Mouse (Mus musculus) midbrain, embryonic 15.5 days (tissue): ENCODE measurements around the gene Ankrd11. TPM values are rescaled to one million over a fixed set of nuclear protein-coding genes. Genes with fewer than 3 reads are reported as not detected.
A peak's percentile ranks its signal among the peaks of the same experiment; 100 is the strongest.
"Not testable (repeated sequence)": the region's sequence is repeated elsewhere in the genome, so short reads cannot be mapped to it uniquely, and the experiment has no call there.

ENCODE experiments used
- ATAC-seq: fragments of 200-750 bp; cut with Nextera tagmentation; replicated peaks from 2 replicates; pipeline ENCODE4 v1.8.0; 2017; ENCODE audit warnings: moderate TSS enrichment
- H3K27ac ChIP-seq: fragments of 300-500 bp; sonication (generic); 2 replicates; pipeline ENCODE4 v1.5.1; 2015; ENCODE audit warnings: mild to moderate bottlenecking, inconsistent platforms
- H3K27me3 ChIP-seq: fragments of 300-500 bp; sonication (generic); replicated peaks from 2 replicates; pipeline ENCODE4 v1.6.1; 2015; ENCODE audit warnings: inconsistent platforms
- H3K36me3 ChIP-seq: fragments of 300-500 bp; sonication (generic); replicated peaks from 2 replicates; pipeline ENCODE4 v1.6.1; 2015; ENCODE audit warnings: inconsistent platforms
- H3K4me1 ChIP-seq: fragments of 300-500 bp; sonication (generic); 2 replicates; pipeline ENCODE4 v1.6.1; 2015; ENCODE audit warnings: inconsistent platforms
- H3K4me2 ChIP-seq: fragments of 300-500 bp; sonication (generic); 2 replicates; pipeline ENCODE4 v1.6.1; 2015; ENCODE audit warnings: inconsistent platforms, mild to moderate bottlenecking, moderate library complexity
- H3K4me3 ChIP-seq: fragments of 300-500 bp; sonication (generic); 2 replicates; pipeline ENCODE4 v1.5.1; 2015; ENCODE audit warnings: mild to moderate bottlenecking, inconsistent platforms
- H3K9ac ChIP-seq: fragments of 300-500 bp; sonication (generic); 2 replicates; pipeline ENCODE4 v1.6.1; 2015; ENCODE audit warnings: mild to moderate bottlenecking, inconsistent platforms
- H3K9me3 ChIP-seq: fragments of 300-500 bp; sonication (generic); 2 replicates; pipeline ENCODE4 v1.6.1; 2016; ENCODE audit warnings: inconsistent platforms
- WGBS: fragments of 180-500 bp; shearing (Covaris S2); methylation state at CpG from one replicate; pipeline ENCODE4 v1.1.7; 2015; ENCODE audit warnings: mixed read lengths; 5-methylcytosine and 5-hydroxymethylcytosine counted together
- polyA plus RNA-seq: library from polyadenylated mRNA; unstranded; fragments of >200 nt; fragmentation: Nextera tagmentation; extraction: Ambion mirVana; gene quantifications from 2 replicates; pipeline ENCODE4 v1.2.1, GENCODE M21; 2015

Ankrd11 gene
- polyA plus RNA-seq, 1 experiment from 2014 or later, result 69.4 TPM

DNA sequence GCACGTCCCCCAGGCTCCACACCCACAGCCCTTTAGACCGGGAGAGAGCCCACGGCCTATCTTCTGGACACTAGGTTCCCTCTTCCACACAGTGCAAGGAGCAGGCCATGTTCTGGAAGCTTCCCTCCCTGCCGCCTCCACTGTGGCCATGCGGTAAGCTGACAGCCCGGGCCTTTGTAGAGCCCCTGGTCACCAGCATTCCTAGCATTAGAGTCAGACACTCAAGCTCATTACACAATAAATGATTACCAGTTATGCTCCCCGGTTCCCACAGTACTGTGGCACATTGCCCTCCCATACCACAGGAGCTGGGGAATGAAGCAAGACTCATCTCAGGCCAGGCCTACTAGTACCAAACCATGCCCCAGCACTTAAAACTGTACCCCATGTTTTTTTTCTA is 6.3 kb upstream of the Ankrd11 start:
- Histone ChIP-seq H3K4me1 (peaks cover 10% of the 10 kb centered on the region), H3K4me2 (no peak overlapping the region), H3K9ac (no peak overlapping the region), H3K4me3 (no peak overlapping the region), H3K9me3 (no peaks in the 10 kb centered on the region), H3K36me3 (no peaks in the 10 kb centered on the region; the same call in 1 of the 2 replicates), H3K27ac (no peak overlapping the region), H3K27me3 (no peaks in the 10 kb centered on the region)
- ATAC-seq, result no peak
- 88% methylated on average over 7 of the region's 7 CpGs for WGBS

DNA sequence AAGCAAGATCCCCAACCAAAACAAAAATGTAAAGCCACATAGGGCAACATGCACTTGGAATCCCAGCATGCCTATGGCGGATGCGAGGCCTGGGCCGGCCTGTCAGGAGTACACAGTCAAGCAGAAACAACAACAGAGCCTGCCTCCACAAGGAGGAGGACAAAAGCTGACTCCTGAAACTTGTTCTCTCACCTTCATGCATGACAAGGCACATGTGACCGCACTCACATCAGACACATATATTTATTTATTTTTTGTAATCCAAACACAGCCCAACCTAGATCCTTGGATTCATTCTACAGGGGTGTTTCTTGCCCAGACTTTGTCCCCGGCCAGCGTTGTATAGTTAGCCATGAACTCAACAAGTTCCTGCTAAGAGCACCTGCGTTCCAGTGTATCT is 5.8 kb upstream of the Ankrd11 start:
- 91% methylated on average over 7 of the region's 7 CpGs for WGBS

DNA sequence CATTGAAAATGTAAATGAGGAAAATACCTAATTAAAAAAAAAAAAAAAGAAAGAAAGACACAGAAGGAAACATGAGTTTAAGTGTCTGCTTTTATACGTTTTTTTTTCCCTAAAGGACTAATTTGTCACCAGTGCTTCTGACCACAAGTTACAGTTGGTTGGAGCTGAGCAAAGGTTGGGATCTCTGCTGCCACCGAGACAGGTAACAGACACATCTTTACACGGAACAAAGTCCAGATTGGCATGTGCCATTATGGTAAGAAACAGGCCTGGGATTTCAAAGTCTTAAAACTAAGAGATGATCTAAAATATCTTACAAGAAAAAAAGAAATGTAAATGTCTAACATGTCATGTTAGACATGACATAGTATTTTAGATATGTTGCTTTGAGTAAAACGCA is 4.6 kb upstream of the Ankrd11 start:
- Histone ChIP-seq H3K36me3 (no peaks in the 10 kb centered on the region; the same call in 1 of the 2 replicates), H3K9ac (no peak overlapping the region), H3K4me1 (peaks cover 15% of the 10 kb centered on the region), H3K4me3 (no peak overlapping the region), H3K4me2 (no peak overlapping the region), H3K27ac (no peak overlapping the region), H3K9me3 (no peaks in the 10 kb centered on the region), H3K27me3 (no peaks in the 10 kb centered on the region)
- ATAC-seq, result no peak
- 87% methylated on average over 4 of the region's 4 CpGs for WGBS

More for the DNA sequence above, 5.8 kb upstream of the Ankrd11 start:
- Histone ChIP-seq H3K4me3 (no peak overlapping the region), H3K9ac (no peak overlapping the region), H3K36me3 (no peaks in the 10 kb centered on the region; the same call in 1 of the 2 replicates), H3K4me2 (no peak overlapping the region), H3K27ac (no peak overlapping the region), H3K4me1 (peaks cover 15% of the 10 kb centered on the region), H3K27me3 (no peaks in the 10 kb centered on the region), H3K9me3 (no peaks in the 10 kb centered on the region)
- ATAC-seq, result no peak

DNA sequence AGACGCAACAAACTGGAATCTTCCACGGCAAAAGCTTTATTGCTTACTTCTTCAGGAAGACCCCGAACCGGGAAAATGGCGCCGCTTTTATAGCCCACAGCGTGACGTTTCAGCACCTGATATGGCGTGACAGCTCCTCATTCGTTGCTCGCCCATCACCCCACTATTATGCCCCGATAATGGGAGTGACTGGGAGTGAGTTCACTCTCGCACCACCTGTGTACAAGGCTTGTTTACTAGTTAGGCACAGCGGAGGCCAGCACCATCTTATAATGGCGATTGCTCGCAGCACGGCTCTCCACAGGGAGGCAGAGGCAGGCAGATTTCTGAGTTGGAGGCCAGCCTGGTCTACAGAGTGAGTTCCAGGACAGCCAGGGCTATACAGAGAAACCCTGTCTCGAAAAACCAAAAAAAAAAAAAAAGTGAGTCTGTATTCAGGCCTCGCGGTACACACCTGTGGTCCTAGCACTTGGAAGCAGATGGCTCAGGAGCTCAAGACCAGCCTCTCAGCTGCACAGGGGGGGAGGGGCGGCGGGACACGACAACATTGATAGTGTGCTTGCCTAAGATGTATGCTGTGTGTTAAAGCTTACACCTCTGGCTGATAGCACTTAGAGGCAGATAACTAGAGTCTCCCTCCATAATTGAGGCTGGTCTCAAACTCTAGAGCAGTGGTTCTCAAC is 2.8 kb upstream of the Ankrd11 start:
- not testable (repeated sequence) for H3K27me3 ChIP-seq, H3K27ac ChIP-seq, H3K4me3 ChIP-seq, H3K9me3 ChIP-seq, ATAC-seq, H3K36me3 ChIP-seq, H3K4me2 ChIP-seq, H3K9ac ChIP-seq
- 96% methylated on average over 23 of the region's 23 CpGs for WGBS
- peaks cover 26% of the 10 kb centered on the region for H3K4me1 ChIP-seq

DNA sequence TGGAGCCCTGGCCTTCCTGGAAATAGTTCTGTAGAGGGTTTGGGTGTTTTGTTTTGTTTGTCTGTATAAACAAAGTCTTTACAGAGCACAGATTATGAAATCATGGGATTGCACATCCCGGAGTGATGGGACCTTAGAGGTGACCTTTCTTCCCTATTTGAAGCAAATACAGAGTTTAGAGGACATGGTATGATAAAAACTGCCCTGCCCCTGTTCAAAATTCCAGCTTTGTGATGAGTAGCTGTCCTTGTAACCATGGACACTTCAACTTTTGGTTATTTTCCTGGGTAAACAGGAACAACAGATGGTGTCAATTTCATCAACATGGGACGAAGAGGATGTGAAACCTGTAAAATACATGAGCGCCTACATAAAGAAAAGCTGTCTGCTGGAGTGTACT is 1.9 kb upstream of the Ankrd11 start:
- no peaks in the 10 kb centered on the region for H3K27me3 ChIP-seq
- H3K4me1 ChIP-seq, result peaks cover 35% of the 10 kb centered on the region
- no peak for ATAC-seq
- no peak overlapping the region for H3K9ac ChIP-seq
- WGBS, result 84% methylated on average over 3 of the region's 3 CpGs
- H3K27ac ChIP-seq, result no peak overlapping the region
- H3K36me3 ChIP-seq, result no peaks in the 10 kb centered on the region; the same call in 1 of the 2 replicates
- no peak overlapping the region for H3K4me2 ChIP-seq
- H3K4me3 ChIP-seq, result no peak overlapping the region
- H3K9me3 ChIP-seq, result no peaks in the 10 kb centered on the region

DNA sequence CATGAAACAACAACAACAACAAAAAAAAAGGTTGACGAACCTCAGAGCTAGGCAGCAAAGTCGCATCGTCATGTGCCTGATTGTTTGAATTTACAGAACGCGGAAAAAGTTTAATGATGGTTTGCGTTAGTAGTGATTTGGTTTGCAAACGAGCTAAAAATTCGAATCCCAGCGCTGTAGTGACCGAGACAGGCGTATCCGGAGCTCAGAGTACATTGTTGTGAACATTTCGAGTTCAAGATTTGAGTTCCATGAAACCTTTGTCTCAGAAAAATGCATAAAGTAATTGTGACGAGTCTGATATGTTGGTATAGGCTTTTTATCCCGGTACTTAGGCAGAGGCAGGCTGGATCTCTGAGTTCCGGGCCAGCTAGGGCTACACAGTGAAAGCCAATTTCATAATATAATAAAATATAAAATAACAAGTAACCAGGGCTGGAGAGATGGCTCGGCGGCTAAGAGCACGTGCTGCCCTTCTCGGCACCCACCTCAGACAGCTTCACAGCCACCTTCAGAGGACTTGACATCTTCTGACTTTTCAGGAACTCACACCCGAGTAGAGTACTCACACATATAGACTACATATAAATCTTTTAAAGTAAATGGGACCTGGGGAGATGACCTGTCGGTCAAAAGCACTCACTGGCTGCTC is 1.0 kb upstream of the Ankrd11 start:
- H3K9me3 ChIP-seq, result no peaks in the 10 kb centered on the region
- H3K4me3 ChIP-seq, result peak overlapping the region; percentile 93
- no peak for ATAC-seq
- WGBS, result 24% methylated on average over 22 of the region's 22 CpGs
- no peaks in the 10 kb centered on the region; the same call in 1 of the 2 replicates for H3K36me3 ChIP-seq
- H3K4me1 ChIP-seq, result peaks cover 41% of the 10 kb centered on the region
- H3K9ac ChIP-seq, result peak overlapping the region; percentile 89
- peak overlapping the region; percentile 95 for H3K27ac ChIP-seq
- H3K27me3 ChIP-seq, result no peaks in the 10 kb centered on the region
- H3K4me2 ChIP-seq, result peak overlapping the region; percentile 66

DNA sequence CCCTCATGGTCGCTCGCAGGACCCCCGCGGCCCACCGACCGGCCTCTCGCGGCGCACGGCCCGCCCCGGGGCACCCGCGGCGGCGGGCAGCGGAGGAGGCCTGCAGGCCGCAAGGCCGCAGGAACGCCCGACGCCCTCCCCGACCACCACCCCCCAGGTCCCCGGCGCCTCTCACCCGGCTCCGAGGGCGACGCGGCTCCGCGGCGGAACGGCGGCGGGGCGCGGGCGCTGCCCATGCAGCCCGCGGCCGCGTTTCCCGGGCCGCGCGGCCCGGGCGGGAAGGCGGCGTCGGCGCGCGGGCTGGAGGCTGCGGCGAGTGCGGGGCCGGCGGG is 337 bp downstream of the Ankrd11 start:
- H3K27ac ChIP-seq, result peak overlapping the region; percentile 95
- peak overlapping the region; percentile 70 for H3K4me2 ChIP-seq
- H3K9me3 ChIP-seq, result no peaks in the 10 kb centered on the region
- H3K36me3 ChIP-seq, result no peaks in the 10 kb centered on the region; the same call in 1 of the 2 replicates
- no peaks in the 10 kb centered on the region for H3K27me3 ChIP-seq
- H3K9ac ChIP-seq, result peak overlapping the region; percentile 98
- peaks cover 42% of the 10 kb centered on the region for H3K4me1 ChIP-seq
- ATAC-seq, result peak; percentile 7; the same call in 1 of the 2 replicates
- WGBS, result under 1% methylated on average over 55 of the region's 60 CpGs
- H3K4me3 ChIP-seq, result peak overlapping the region; percentile 93

DNA sequence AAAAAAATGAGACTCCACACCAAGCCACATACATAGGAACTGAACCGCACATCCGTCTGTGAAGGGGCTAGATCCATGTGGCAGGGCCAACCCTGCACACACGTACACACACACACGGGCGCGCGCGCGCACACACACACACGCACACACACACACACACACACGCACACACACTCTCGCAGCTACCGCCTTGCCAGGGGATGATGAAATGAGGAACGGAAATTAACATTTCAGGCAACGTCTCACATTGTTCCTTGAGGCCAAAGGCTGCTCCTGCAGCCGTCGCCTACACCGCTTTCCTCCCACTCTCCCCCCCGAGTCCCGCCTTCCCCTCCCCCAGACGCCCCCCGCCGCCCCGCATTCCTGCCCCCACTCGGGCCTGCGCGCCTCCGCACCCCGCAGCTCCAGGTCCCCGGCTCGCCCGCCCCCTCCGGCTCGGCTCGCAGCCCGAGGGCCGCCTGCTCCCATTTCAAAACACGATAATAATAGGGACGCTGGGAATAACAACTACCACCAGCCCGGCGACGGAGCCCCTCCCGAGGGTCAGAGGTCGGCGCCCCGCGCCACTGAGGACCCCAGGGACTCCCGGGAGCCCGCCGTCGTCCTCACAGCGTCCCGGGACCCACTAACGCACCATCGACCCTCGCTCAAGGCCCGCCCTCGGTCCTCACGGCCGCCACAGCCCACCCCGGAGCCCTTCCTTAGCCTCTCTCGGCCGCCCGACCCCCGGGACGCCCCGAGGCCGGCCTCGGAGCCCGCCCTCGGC is 886 bp downstream of the Ankrd11 start:
- Histone ChIP-seq H3K4me3 (peak overlapping the region; percentile 93), H3K4me2 (peak overlapping the region; percentile 70), H3K36me3 (no peaks in the 10 kb centered on the region; the same call in 1 of the 2 replicates), H3K27me3 (no peaks in the 10 kb centered on the region), H3K9ac (peak overlapping the region; percentile 98), H3K4me1 (peaks cover 44% of the 10 kb centered on the region), H3K27ac (peak overlapping the region; percentile 95), H3K9me3 (no peaks in the 10 kb centered on the region)
- WGBS, result 0% methylated on average over 58 of the region's 71 CpGs
- peak; percentile 3; the same call in 1 of the 2 replicates for ATAC-seq

DNA sequence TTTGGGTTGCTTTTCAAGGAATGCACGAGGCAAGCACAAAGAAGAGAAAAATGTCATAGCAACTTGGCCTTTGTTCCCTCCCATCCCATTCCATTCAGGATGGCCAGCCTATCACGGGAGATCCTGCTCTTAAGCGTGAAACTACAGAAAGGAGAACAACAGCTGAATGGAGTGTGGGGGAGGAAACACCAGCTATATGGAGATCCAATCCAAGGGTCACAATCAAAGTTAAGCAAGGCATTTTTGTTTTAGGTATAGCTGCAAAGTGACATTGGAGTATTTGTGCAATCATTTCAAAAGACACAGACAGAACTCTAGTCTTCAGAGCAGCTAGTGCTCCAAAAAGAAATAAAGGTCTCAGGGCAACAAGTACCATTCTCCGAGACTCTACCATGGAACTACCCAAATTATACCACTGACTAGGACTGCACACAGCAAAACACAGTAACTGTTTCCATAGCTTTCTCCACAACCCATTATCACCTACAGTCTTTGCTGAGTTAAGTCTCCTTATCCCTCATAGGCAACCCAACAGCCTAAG is 1.9 kb downstream of the Ankrd11 start:
- whole genome bisulfite sequencing, result 3% methylated on average over 4 of the region's 4 CpGs
- Histone ChIP-seq H3K4me3 (peak overlapping the region; percentile 93), H3K27ac (peak overlapping the region; percentile 95), H3K4me2 (peak overlapping the region; percentile 70), H3K9me3 (no peaks in the 10 kb centered on the region), H3K27me3 (no peaks in the 10 kb centered on the region), H3K9ac (peak overlapping the region; percentile 7; the same call in 1 of the 2 replicates), H3K4me1 (peaks cover 45% of the 10 kb centered on the region), H3K36me3 (no peaks in the 10 kb centered on the region)
- no peak for ATAC-seq

DNA sequence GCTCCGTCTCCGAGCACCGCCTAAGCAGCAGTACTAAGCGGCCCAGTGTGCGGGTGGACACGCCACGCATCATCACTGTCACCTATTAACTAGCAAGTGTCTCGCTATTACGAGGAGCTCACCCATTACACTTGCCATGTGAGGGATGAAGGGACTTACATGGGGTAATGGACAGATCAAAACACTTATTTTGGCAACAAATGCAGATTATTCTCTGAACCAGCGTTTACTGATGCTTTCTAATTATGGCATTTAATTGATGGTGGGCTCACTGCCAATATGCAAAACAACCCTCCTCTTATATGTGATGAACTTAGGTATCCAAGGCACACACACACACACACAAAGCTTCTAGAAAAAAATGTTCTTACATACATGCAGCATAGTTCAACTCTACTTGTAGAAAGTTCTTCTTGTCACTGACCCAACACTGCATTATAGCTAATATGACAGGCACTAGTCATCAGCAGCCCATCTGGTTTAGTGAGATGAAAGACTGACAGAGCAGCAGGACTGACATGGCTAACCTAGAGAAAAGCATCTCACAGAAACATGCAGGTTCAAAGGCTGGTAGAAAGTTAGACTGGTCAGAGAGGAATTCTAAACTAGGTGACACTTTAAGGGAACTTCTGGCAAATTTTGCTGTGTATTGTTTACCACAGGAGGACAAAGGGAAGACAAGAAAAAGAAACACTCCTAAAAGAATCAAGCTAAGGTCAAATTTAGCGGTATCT is 2.5 kb downstream of the Ankrd11 start:
- Histone ChIP-seq H3K9ac (0 out of 2 replicates have a peak overlapping the region, but pooled peaks have one; percentile 7), H3K9me3 (no peaks in the 10 kb centered on the region), H3K27me3 (no peaks in the 10 kb centered on the region), H3K4me3 (peak overlapping the region; percentile 93; the same call in 1 of the 2 replicates), H3K4me2 (peak overlapping the region; percentile 70), H3K36me3 (no peaks in the 10 kb centered on the region), H3K27ac (peak overlapping the region; percentile 95), H3K4me1 (peaks cover 46% of the 10 kb centered on the region)
- WGBS, result 24% methylated on average over 11 of the region's 11 CpGs
- ATAC-seq, result no peak

DNA sequence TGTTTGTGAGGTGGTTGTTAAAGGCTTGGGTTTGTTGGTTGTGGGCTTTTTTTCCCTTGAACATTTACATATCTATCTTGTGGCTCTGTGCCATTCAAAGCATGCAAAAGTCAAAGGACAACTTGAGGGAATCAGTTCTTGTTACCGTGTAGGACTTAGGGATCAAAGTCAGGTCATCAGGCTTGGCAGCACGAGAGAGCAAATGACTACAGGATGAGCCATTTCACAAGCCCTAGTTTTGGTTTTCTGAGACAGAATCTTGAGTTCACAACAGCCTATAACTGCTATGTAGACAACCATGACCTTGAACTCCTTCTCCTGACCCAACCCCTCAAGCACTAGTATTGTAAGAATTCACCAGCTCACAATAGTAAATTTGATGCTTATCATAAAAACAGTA is 3.7 kb downstream of the Ankrd11 start:
- no peak overlapping the region for H3K9ac ChIP-seq
- ATAC-seq, result no peak
- no peaks in the 10 kb centered on the region for H3K27me3 ChIP-seq
- no peak overlapping the region for H3K4me2 ChIP-seq
- H3K4me1 ChIP-seq, result peaks cover 37% of the 10 kb centered on the region
- no peak overlapping the region for H3K27ac ChIP-seq
- H3K9me3 ChIP-seq, result no peaks in the 10 kb centered on the region
- H3K36me3 ChIP-seq, result no peaks in the 10 kb centered on the region
- 64% methylated on average over 2 of the region's 2 CpGs for WGBS
- H3K4me3 ChIP-seq, result no peak overlapping the region
